Mouse (Mus musculus) liver, adult 2 months (tissue): ENCODE measurements at regions not wholly inside any gene's neighbourhood (a gene's known extent, or its start where the extent isn't known, plus 50 kb on each side); places are given as distances from the start of the nearest gene placed in this dataset.

Experiments
- DNase-seq: peaks from one replicate; pipeline ENCODE4 v3.0.0-alpha.2; 2011; ENCODE audit warnings: low read depth, low spot score; ENCODE audit errors: extremely low read depth
- H3K27ac ChIP-seq: fragments of 200-500 bp; replicated peaks from 2 replicates; pipeline ENCODE4 v1.5.1; 2012; ENCODE audit warnings: low read depth, mild to moderate bottlenecking, control low read depth, inconsistent platforms, low read length; ENCODE audit not compliant: insufficient read depth
- H3K27me3 ChIP-seq: fragments of 200-500 bp; 2 replicates; pipeline ENCODE4 v1.6.1; 2012; ENCODE audit warnings: mild to moderate bottlenecking, moderate library complexity, low read length, inconsistent platforms; ENCODE audit not compliant: control insufficient read depth, insufficient read depth
- H3K36me3 ChIP-seq: fragments of 200-500 bp; 2 replicates; pipeline ENCODE4 v1.6.1; 2012; ENCODE audit warnings: low read length, inconsistent platforms; ENCODE audit not compliant: control insufficient read depth, insufficient read depth
- H3K4me1 ChIP-seq: fragments of 200-500 bp; 2 replicates; pipeline ENCODE4 v1.6.1; 2011; ENCODE audit warnings: low read length; ENCODE audit not compliant: control insufficient read depth, insufficient read depth
- H3K4me3 ChIP-seq: fragments of 200-500 bp; 2 replicates; pipeline ENCODE4 v1.5.1; 2011; ENCODE audit warnings: low read depth, mild to moderate bottlenecking, control low read depth, low read length, moderate library complexity; ENCODE audit not compliant: insufficient read depth
- H3K79me2 ChIP-seq: fragments of 200-500 bp; 2 replicates; pipeline ENCODE4 v1.6.1; 2012; ENCODE audit warnings: inconsistent platforms, mild to moderate bottlenecking, low read length, moderate library complexity; ENCODE audit not compliant: control insufficient read depth, insufficient read depth
- H3K9ac ChIP-seq: fragments of 200-500 bp; 2 replicates; pipeline ENCODE4 v1.6.1; 2012; ENCODE audit warnings: low read depth, mild to moderate bottlenecking, control low read depth, inconsistent platforms, low read length
- CTCF ChIP-seq: fragments of 200-500 bp; IDR thresholded peaks from 2 replicates; pipeline ENCODE4 v1.5.1; 2011; ENCODE audit warnings: low read depth, low read length, control low read depth
- POLR2A ChIP-seq: fragments of 200-500 bp; IDR thresholded peaks from 2 replicates; pipeline ENCODE4 v1.6.1; 2011; ENCODE audit warnings: low read length, control low read depth; ENCODE audit not compliant: insufficient read depth; ENCODE audit errors: extremely low read depth
- WGBS: fragments of 180-500 bp; shearing (Covaris S2); methylation state at CpG from one replicate; pipeline ENCODE4 v1.1.7; 2018; 5-methylcytosine and 5-hydroxymethylcytosine counted together

- WGBS, result 60% methylated on average over 5 of the region's 5 CpGs
- Histone ChIP-seq H3K27me3 (no peaks in the 10 kb centered on the region), H3K9ac (no peak overlapping the region), H3K36me3 (no peaks in the 10 kb centered on the region), H3K27ac (no peak overlapping the region), H3K4me3 (no peak overlapping the region), H3K4me1 (peaks cover 2% of the 10 kb centered on the region; the same call in 1 of the 2 replicates), H3K79me2 (no peaks in the 10 kb centered on the region)
- no peak for DNase-seq
- TF ChIP-seq POLR2A (no peak), CTCF (no peak)
Measured at GRCm38 (mm10) chr13:112078088-112078487, 210.2 kb upstream of the Ankrd55 start.

- no peaks in the 10 kb centered on the region for H3K27me3 ChIP-seq
- no peak overlapping the region for H3K4me3 ChIP-seq
- H3K9ac ChIP-seq, result no peak overlapping the region
- no peaks in the 10 kb centered on the region for H3K79me2 ChIP-seq
- peaks cover 2% of the 10 kb centered on the region; the same call in 1 of the 2 replicates for H3K4me1 ChIP-seq
- TF ChIP-seq CTCF, result no peak
- TF ChIP-seq POLR2A, result no peak
- no peak overlapping the region for H3K27ac ChIP-seq
- H3K36me3 ChIP-seq, result no peaks in the 10 kb centered on the region
- peak; percentile 77 for DNase-seq
- 36% methylated on average over 3 of the region's 3 CpGs for WGBS
Measured at GRCm38 (mm10) chr13:112081935-112082334, 206.3 kb upstream of the Ankrd55 start.

GRCm38 (mm10) chr13:112084484-112085278 lies 203.6 kb upstream of the Ankrd55 start:
- H3K36me3 ChIP-seq, result no peaks in the 10 kb centered on the region
- H3K9ac ChIP-seq, result no peak overlapping the region
- H3K79me2 ChIP-seq, result no peaks in the 10 kb centered on the region
- H3K4me3 ChIP-seq, result no peak overlapping the region
- no peak overlapping the region for H3K27ac ChIP-seq
- no peaks in the 10 kb centered on the region for H3K27me3 ChIP-seq
- no peak for DNase-seq
- WGBS, result 63% methylated on average over 15 of the region's 15 CpGs
- no peak for TF ChIP-seq POLR2A
- no peak for TF ChIP-seq CTCF
- H3K4me1 ChIP-seq, result peaks cover 4% of the 10 kb centered on the region

GRCm38 (mm10) chr13:112088312-112088771 lies 199.9 kb upstream of the Ankrd55 start:
- WGBS, result 22% methylated on average over 5 of the region's 5 CpGs
- H3K27me3 ChIP-seq, result no peaks in the 10 kb centered on the region
- DNase-seq, result peak; percentile 87

GRCm38 (mm10) chr13:112090737-112091136 lies 197.5 kb upstream of the Ankrd55 start:
- no peak overlapping the region for H3K9ac ChIP-seq
- no peaks in the 10 kb centered on the region for H3K36me3 ChIP-seq
- 84% methylated on average over 8 of the region's 8 CpGs for WGBS
- no peak for TF ChIP-seq POLR2A
- no peak for TF ChIP-seq CTCF
- H3K4me3 ChIP-seq, result no peak overlapping the region
- no peaks in the 10 kb centered on the region for H3K79me2 ChIP-seq
- no peak for DNase-seq
- H3K27me3 ChIP-seq, result no peaks in the 10 kb centered on the region
- no peak overlapping the region for H3K27ac ChIP-seq
- peaks cover 3% of the 10 kb centered on the region for H3K4me1 ChIP-seq

More at GRCm38 (mm10) chr13:112088312-112088771, 199.9 kb upstream of the Ankrd55 start:
- no peak for TF ChIP-seq POLR2A
- no peak for TF ChIP-seq CTCF
- no peak overlapping the region for H3K9ac ChIP-seq
- no peak overlapping the region for H3K4me3 ChIP-seq
- peaks cover 3% of the 10 kb centered on the region for H3K4me1 ChIP-seq
- H3K79me2 ChIP-seq, result no peaks in the 10 kb centered on the region
- H3K36me3 ChIP-seq, result no peaks in the 10 kb centered on the region
- H3K27ac ChIP-seq, result peak overlapping the region; percentile 17

GRCm38 (mm10) chr13:112095595-112096139 lies 192.6 kb upstream of the Ankrd55 start:
- WGBS, result 82% methylated on average over 10 of the region's 10 CpGs
- no peaks in the 10 kb centered on the region for H3K27me3 ChIP-seq
- H3K4me1 ChIP-seq, result no peaks in the 10 kb centered on the region
- TF ChIP-seq POLR2A (no peak), CTCF (no peak)
- no peaks in the 10 kb centered on the region for H3K79me2 ChIP-seq
- DNase-seq, result no peak
- no peak overlapping the region for H3K27ac ChIP-seq
- no peaks in the 10 kb centered on the region for H3K36me3 ChIP-seq
- H3K9ac ChIP-seq, result no peak overlapping the region
- H3K4me3 ChIP-seq, result no peak overlapping the region
